Mouse (Mus musculus): ENCODE measurements around the gene Tctex1d2.

DNA sequence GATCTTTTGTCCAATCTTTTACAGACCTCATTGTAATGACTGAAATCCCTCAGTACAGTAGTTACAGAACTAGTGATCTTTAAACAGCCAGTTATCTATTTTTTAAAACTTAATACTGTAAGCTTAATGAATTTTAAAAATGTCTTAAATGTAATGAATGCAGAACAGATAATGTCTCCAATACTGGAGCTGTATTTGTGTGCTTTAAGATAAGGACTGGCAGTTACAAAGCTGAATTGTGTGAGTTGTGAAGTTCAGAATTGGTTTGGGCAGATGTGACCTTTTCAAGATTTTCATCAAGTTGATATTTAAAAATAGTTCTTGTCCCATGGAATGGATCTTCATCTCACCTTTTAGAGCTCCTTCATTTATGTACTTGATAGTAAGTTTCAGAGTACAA, 30.5 kb upstream of the Tctex1d2 start:
- TF ChIP-seq CTCF (IDR thresholded peaks at IDR 0.05; ENCODE audit: extremely low read depth, insufficient read length, insufficient replicate concordance, low read depth, low read length) = no peak
- TF ChIP-seq POLR2A (IDR thresholded peaks at IDR 0.05; ENCODE audit: low read depth, low read length) = no peak

Data from small intestine, adult 2 months (tissue).